Mouse (Mus musculus) gastrocnemius, postnatal 14 days (tissue): ENCODE measurements around the gene Mucl3. TPM values are rescaled to one million over a fixed set of nuclear protein-coding genes. Genes with fewer than 3 reads are reported as not detected.

Experiments
- DNase-seq: peaks from one replicate; pipeline ENCODE4 v3.0.0; 2021; ENCODE audit warnings: mixed read lengths
- intact Hi-C: fragments of 180-260 bp; cut with DNase I; formaldehyde crosslinking; loops from one replicate; pipeline ENCODE4 v1.15.1; 2025; ENCODE audit warnings: low total_unique reads
- total RNA-seq, 2 experiments: library from RNA; stranded (reverse); gene quantifications; 2 replicates each; pipeline ENCODE4 v1.2.3; 2021

Gene Mucl3
- total RNA-seq, 2 experiments from 2014 or later = not detected

DNA sequence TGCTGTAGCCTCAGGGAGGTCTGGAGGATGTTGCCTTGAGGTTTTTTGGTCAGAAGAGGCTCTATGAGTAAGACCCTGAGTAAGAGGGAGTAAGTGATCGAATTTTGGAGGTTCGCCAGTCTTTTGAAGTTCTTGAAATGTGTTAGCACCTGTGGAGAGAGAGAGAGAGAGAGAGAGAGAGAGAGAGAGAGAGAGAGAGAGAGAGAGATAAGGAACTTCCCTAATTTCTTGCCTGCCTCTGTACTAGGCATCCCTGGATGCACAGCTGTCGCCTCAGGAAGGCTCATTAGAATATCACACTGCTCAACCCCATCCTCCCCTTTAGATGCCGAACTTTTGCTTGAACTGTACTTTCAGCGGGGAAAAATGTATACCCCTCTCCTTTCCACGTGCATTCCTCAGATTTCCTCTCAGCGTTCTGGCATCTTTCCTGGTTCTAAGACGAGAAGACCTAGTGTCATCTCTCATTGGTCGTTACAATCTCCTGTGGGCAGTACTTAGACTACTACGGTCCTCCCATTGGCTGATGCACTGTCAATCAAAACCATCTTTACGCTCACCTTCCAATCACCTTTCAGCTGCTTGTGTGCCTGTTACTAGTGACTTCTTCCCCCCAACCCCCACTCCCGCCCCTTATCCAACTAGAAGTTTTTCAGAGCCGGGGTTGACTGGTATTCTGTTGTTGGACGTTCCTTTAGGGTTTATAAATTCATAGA, 4.9 kb downstream of the Mucl3 start:
- peak; percentile 41 for DNase-seq
- intact Hi-C loops = no loop called here

DNA sequence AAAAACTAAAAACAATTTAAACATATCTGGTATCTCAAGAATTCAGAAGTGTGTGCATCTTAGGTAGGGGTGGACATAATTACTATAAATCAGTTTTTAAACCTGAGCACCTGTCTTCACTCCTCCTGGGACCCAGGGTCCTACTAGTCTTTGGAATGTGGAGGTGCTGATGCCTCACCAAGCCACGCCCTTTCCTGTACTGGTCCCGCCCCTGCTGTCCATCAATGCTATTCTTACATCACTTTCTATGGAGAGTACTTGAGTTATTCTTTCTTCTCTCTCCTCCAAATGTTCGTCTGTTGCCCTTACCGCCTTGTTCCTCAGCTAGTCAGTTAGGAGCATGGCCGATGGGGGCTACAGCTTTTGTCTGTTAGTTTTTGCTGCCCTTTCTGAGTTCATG, 7.1 kb downstream of the Mucl3 start:
- intact Hi-C loops = no loop called here
- DNase-seq = no peak

DNA sequence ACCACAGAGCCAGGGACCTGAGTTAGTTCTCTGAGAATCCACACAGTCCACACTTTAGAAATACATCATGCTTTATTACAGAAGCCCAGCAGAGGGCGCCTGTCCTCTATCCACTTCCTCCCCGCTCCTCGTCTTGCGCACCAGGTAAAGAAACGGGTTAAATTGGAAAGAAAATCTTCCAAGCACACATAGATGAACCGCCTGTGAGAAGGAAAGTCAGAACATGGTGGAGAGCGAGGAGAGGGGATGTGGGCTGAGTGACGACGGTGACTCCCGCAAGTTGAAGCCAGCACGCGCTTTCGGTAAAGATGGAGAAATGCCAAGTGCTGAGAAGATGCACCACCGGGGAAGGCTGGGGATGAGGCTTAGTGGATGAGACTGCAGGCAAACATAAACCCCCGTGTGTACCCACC, 7.8 kb downstream of the Mucl3 start:
- intact Hi-C loops = no loop called here
- DNase-seq = peak; percentile 48

DNA sequence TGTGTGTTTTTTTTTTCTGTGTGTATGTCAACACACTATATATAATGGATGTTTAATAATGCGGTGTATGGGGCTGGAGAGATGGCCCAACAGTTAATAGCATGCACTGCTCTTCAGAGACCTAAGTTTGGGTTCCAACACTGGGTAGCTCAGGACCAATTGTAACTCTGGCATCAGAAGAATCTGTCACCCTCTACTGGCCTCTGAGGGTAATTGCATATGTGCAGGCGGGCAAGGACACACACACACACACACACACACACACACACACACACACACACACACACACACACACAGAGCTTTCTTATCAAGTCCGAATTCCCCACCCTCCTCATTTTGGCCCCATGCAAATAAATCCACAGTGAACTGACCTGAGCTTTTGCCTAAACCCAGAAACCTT, 8.3 kb downstream of the Mucl3 start:
- DNase-seq = no peak
- intact Hi-C loops = no loop called here

DNA sequence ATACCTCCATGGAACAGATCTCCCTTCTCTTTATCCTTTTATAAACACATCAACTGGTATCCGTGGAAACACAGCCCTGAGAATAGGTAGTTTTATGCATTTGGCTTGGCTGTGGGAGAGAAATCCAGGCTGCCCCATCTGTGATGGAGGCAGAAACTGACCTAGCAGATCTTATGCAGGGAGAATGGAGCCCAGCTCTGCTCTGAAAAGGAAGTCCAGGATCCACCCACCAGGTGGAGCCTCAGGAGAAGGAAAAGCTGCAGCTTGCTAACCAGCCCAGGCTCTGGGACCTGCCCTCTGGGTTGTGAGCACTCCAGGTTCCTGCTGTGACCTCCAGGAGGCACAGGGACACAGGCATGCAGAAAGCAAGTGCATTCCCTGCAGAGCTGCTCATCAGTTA, 9.5 kb downstream of the Mucl3 start:
- intact Hi-C loops = loop anchor here (5.0 kb wide), 1 partner anchor 103 kb away; no protein-coding TSS in a partner anchor
- no peak for DNase-seq

DNA sequence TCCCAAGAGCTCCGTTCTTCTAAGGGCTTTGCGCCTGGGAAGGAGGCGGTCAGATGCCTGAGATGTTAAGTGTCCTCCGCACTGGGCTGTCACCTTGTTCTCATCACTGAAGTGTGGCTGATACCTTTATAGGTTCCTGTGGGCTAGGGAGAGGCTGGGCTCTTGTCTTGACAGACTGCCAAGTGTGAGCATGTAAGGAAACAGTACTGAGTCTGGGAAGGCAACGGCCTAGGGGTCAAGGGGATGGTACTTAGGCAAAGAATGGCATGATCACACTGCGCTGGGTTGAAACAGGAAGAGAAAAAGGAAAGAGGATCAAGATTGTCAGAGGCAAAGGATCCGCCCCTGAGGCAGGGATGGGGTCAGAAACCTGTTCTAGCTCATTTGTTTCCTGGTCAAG, 17.0 kb downstream of the Mucl3 start, which contains the start of gene Gm9573:
TSS of gene Gm9573 (minus strand) at position 101 of the 400 bp plus-strand sequence.
- no peak for DNase-seq
- intact Hi-C loops = no loop called here

DNA sequence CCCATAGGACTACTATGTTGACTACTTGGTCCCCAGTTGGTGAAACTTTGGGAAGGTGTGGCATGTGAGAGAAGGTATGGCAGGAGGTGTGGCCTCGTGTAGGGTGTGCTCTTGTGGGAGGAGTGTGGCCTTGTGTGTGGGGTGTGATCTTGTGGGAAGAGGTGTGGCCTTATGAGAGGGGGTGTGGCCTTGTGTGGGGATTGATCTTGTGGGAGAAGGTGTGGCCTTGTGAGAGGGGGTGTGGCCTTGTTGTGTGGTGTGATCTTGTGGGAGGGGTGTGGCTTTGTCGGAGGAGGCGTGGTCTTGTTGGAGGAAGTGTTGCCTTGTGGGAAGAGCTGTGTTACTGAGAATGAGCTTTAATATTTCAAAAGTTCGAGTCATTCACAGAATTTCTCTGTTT, 26.4 kb downstream of the Mucl3 start:
- intact Hi-C loops = no loop called here
- no peak for DNase-seq

DNA sequence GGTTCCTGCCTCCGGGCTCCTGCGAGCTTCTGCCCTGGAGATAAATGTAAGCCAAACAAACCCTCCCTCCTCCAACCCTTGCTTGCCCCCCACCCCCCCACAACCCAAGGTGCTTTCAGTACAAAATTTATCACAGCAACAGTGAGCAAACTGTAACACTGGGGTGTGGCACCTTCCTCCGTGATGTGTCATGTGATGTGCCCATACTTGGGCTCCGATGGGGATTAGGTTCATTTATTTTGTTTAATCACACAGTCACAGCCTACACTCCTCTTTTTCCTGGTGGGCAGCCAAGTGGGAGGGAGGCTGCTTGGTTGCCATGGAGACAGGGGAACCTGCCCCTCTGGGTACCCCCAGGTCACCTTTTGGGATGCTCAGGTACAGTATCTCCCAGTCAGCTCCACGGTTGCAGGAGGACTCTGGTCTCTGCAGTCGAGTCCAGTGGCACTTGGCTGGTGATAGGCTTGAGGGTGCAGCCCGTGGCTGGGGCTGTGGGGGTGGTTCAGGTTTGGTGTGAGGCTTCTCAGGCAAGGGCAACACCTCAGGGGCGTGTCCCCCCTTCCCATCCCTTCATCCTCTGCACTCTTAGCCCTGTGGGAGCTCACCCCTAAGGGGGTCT, 41.6 kb downstream of the Mucl3 start:
- DNase-seq = no peak
- intact Hi-C loops = no loop called here

DNA sequence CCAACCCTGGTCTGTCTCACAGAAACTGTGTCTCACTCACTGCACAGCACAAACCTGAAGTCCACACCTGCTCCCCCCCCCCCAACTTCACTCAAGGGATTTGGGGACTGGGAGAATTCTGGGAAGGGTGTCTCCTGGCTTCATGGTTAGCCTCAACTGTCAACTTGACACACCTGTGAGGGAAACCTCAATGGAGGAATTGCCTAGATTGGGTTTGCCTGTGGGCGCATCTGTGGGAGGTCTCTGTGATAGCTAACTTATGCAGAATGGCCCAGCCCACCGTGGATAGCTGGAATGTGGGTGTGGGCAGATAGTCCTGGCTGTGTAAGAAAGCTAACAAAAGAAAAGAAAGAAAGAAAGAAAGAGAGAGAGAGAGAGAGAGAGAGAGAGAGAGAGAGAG, 42.2 kb downstream of the Mucl3 start, which contains the start of gene Sfta2:
TSS of gene Sfta2 (plus strand) at position 301 of the 400 bp plus-strand sequence.
- DNase-seq = no peak
- intact Hi-C loops = no loop called here

DNA sequence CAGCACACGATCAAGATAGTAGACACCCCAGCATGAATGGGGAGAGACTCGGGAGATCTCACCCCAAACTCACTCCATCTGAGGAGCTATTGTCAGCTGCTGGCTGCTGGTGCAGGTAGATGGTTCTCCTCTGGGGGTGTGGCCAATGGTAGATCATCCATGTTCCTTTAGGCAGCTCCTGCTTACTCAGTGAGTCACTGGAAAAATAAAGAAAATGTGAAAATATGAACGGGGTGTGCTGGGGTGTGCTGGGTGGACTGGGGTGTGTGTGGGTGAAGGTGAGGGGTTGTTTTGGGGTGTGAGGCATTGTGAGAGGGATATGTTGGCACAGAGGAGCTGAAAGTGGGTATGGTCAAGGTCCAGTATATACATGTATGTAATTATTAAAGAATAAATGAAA, 46.1 kb downstream of the Mucl3 start:
- no peak for DNase-seq
- intact Hi-C loops = no loop called here

DNA sequence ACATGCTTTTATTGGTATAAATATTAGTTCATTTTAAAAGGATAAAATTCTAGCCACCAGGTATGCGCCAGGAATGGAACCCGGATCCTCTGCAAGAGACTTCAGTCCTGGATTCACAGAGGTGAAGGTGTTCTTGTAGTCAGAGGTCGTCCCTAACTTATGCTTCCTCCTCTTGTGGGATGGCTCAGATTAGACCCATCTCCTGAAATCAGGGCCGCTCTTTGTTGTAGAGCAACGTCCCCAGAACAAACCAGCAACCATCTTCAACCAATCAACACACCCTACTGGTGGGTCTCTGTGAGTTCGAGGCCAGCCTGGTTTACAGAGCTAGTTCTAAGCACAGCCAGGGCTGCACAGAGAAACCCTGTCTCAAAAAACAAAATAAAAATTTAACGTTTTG, 49.0 kb downstream of the Mucl3 start:
- no peak for DNase-seq
- intact Hi-C loops = no loop called here

DNA sequence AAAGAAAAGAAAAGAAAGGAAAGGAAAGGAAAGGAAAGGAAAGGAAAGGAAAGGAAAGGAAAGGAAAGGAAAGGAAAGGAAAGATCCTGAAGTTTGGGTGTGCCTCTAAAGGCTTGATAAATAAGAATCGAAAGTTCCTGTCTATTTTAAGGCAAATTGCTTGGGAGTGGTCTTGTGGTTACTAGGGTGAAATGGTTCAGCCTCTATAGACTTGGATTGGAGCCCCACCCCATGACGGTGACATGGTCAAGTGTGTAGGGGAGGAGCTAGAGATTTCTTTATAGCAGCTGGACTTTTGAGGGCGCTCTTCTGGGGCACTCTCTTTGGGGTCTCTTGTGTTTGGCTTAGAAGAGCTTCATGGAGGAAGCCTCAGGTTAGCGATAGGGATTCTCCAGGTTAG, 49.7 kb downstream of the Mucl3 start:
- DNase-seq = no peak
- intact Hi-C loops = no loop called here

DNA sequence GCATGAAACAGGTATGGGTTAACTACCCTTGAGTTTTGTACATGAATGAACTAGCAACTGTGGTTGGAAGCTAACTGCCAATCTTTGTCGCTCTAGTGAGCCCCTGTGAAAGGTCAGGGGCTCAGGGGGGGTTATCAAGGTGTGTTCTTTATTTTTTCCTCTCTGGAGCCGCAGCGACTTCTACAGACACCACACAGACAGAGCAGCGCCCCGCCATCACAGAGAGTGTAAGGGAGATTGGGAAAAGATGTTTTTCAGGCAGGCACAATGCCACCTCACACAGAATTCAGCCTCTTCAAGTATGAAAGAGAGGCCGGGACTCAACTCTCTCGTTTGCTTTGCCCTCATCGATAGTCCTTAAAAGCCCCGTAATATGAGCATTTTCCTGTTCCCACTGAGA, 51.4 kb downstream of the Mucl3 start:
- intact Hi-C loops = no loop called here
- DNase-seq = no peak

DNA sequence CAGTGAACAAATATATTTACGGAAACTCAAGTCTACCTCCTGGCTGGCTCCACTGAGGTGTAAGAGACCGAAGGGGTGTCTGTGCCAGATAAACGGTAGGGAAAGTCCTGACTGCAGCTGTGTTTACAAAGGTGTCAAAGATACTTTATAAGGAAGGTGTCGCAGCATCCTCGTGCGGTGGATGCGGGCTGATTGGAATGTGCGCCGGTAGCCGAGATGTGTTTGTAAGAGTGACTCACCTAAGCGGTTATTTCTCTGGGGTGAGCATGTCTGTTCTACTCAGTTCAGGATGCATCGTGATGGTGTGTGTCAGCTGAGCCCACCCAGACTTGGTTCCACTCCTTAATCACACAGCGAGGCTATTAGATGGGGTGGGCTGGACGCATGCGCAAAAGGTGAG, 51.8 kb downstream of the Mucl3 start:
- intact Hi-C loops = no loop called here
- no peak for DNase-seq

DNA sequence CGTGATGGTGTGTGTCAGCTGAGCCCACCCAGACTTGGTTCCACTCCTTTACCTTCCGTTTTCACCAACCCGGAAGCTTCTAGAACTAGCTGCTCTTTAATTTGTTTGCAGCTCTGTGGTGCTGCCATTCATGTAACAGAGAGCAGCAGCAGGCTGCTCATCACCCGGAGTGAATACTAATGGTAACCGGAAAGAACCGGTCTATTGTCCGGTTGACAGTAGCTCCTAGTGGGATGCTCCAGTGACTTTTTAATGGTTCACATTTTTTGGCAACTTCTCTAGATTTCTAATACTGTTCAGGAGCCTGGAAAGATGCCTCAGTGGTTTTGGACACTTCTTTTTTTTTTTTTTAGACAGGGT, 52.3 kb downstream of the Mucl3 start:
- intact Hi-C loops = no loop called here
- no peak for DNase-seq

DNA sequence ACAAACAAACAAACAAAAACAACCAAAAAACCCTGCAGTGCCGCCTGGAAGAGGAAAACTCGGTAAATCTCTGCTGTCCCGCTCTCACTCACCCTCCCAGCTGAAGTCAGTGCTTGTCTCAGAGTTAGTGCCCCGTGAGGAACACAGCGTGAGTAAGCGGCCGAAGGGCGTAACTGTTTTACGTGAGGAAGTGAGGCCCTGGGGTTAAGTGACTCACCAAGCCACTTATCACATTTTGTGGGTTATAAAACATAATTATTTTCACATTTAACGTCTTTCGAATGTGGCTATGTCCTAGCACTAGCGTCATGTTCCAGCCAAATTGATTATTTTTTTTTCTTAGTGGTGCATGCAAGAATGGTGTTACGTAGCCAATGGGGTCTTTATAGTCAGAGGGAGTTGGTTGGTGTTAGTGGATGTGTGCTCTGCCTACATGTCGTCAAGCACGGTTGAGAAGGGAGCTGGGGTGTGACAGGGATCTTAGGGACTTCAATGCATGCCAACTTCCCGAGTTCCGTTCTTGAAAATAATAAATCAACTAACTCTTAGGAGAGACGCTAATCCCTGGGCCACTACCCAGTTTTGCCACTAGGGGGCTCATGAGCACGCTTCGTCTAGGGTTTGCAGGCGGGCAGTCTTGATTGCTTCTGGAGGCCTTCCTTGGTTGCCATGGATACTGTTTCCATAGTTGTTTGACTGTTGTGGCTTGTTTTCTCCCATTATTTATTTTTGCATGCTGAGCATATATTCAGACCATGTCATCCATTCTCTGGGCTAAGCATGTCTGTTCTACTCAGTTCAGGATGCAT, 52.9 kb downstream of the Mucl3 start:
- intact Hi-C loops = no loop called here
- DNase-seq = peak; percentile 81

DNA sequence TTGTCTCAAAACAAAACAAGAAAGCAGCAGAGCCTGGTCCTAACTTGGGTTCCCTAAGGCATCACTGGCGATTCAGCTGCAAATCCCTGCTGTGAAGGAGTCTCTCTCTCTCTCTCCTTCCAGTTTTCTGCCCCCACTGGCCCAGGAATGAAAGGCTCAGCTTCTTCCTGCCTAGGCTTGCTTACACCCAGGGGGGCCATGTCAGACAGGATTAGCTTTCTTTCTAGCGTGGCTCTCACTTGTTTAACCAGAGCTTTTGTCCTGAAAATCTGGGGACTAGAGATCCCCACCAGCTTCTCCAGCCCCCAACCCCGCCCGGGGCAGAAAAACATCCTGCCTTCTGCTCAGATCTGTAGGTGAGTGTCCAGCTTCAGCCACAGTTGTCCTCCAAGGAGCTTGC, 55.1 kb downstream of the Mucl3 start:
- DNase-seq = no peak
- intact Hi-C loops = no loop called here

DNA sequence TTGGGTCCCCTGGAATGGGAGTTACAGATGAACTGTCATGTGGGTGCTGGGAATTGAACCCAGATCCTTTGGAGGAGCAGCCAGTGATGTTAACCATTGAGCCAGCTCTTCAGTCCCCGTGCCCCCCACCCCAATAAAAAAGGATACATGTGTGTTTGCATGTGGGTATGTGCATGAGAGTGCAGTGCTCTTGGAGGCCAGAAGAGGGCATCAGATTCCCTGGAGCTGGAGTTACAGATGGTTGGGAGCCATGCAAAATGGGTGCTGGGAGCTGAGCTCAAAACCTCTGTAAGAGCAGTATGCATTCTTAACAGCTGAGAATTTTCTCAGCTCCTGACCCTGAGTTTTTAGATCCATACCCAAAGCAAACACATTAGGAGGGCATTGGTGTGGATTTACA, 56.2 kb downstream of the Mucl3 start:
- intact Hi-C loops = no loop called here
- no peak for DNase-seq
